Mouse (Mus musculus): Measurements from ENCODE around the gene Wdr5. TPM values are rescaled to one million over a fixed set of nuclear protein-coding genes. Genes with fewer than 3 reads are reported as not detected.
"Not testable (repeated sequence)": the region's sequence is repeated elsewhere in the genome, so short reads cannot be mapped to it uniquely, and the experiment has no call there.

The Wdr5 gene
- polyA plus RNA-seq, 1 experiment from 2014 or later, result 58.3 TPM

DNA sequence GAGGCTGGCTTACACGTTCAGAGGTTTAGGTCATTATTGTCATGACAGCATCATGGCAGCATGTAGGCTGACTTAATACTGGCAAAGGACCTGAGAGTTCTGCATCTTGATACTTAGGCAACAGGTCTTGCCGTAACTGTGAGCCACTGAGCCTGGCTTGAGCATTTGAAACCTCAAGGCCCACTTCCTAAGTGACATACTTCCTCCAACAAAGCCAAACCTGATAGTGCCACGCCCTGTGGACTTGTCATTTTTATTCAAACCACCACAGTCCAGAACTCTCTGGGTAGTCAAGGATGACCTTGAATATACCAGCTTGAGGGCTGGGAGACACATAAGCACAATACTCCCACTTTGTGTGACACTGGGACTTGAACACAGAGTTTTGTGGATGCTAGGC, 2.0 kb upstream of the Wdr5 start:
- ATAC-seq (replicated peaks; ENCODE audit: low FRiP score, low TSS enrichment, low read depth), result no peak
- no peak for DNase-seq (ENCODE audit: low spot score)
- peaks cover 21% of the 10 kb centered on the region for H3K4me1 ChIP-seq (replicated peaks; ENCODE audit: control insufficient read depth, insufficient read depth, low read length)
- H3K4me3 ChIP-seq (ENCODE audit: low read depth, low read length), result no peak overlapping the region
- peaks cover 4% of the 10 kb centered on the region; the same call in 1 of the 2 replicates for H3K9me3 ChIP-seq (ENCODE audit: control insufficient read depth, low read length)
- no peaks in the 10 kb centered on the region for H3K27me3 ChIP-seq (replicated peaks; ENCODE audit: control insufficient read depth, insufficient read depth, low read length)
- H3K4me2 ChIP-seq (ENCODE audit: low read length), result no peak overlapping the region
- no peak overlapping the region for H3K9ac ChIP-seq (ENCODE audit: low read length)
- WGBS, result 97% methylated on average over 3 of the region's 3 CpGs
- no peaks in the 10 kb centered on the region for H3K36me3 ChIP-seq (ENCODE audit: control insufficient read depth, insufficient read depth, low read length)
- no peak overlapping the region for H3K27ac ChIP-seq (ENCODE audit: low read depth)

DNA sequence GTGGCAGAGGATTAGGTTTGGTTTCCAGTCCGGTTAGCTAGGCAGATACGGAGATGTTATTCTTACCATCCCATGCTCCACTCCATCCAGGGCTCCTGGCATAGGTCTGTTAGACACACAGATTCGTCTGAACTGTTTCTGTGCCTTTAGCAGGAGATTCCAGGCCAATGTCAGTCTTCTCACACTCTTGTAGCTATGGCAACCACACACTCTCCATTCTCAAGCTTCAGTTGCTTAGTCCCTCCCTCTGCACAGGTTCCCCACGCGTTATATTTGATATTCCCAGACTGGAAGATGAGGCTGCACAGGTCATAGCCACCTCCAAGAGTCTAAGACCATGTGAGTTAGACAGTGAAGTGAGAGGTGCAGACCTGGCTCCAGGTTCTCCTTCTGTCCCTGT, 1.1 kb upstream of the Wdr5 start:
- no peak for DNase-seq (ENCODE audit: low spot score)
- peak overlapping the region; percentile 99 for H3K4me2 ChIP-seq (ENCODE audit: low read length)
- ATAC-seq (replicated peaks; ENCODE audit: low FRiP score, low TSS enrichment, low read depth), result no peak
- 64% methylated on average over 5 of the region's 5 CpGs for WGBS
- peaks cover 21% of the 10 kb centered on the region for H3K4me1 ChIP-seq (replicated peaks; ENCODE audit: control insufficient read depth, insufficient read depth, low read length)
- no peaks in the 10 kb centered on the region for H3K27me3 ChIP-seq (replicated peaks; ENCODE audit: control insufficient read depth, insufficient read depth, low read length)
- peaks cover 8% of the 10 kb centered on the region for H3K36me3 ChIP-seq (ENCODE audit: control insufficient read depth, insufficient read depth, low read length)
- H3K27ac ChIP-seq (ENCODE audit: low read depth), result peak overlapping the region; percentile 85
- peak overlapping the region; percentile 93 for H3K4me3 ChIP-seq (ENCODE audit: low read depth, low read length)
- H3K9me3 ChIP-seq (ENCODE audit: control insufficient read depth, low read length), result peaks cover 4% of the 10 kb centered on the region; the same call in 1 of the 2 replicates
- peak overlapping the region; percentile 87 for H3K9ac ChIP-seq (ENCODE audit: low read length)

DNA sequence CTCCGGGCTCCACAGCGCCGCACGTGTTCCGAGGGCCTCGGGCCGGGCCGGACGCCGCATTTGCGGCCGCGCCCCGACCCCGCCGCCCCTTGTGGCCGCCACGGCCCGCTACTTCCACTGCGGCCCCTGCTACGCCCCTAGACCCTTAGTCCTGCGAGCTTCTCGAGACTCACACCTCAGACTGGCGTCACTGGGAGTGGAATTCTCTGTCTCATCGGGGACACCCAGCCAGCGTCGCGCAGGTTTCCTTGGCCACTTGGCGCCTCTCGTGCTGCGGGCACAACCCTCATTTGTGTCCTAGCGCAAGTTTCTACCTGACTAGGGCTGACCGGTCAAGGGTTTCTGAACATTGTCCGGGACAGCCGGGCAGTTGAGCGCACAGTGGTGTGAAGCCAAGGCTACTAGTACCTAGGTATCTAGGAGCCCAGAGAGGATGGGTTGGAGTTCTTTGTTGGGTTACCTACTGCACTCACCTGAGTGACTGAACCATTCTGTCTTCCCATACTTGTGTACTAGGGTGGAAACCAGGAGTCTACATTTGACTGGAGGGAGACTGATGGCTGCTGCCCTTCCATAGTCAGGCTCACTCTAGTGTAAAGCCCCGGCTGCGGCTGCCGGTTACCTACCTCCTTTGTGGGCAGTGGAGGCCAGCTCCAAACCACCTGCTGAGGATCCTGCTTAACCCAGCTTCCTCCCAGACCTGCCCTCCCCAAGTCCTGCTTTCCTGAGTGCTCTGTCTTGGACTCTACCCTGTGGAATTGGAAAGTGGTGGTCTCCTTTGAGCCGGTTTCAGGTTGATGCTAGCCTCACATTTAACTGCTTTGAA, 597 bp downstream of the Wdr5 start:
- under 1% methylated on average over 35 of the region's 40 CpGs for WGBS
- peak overlapping the region; percentile 85 for H3K27ac ChIP-seq (ENCODE audit: low read depth)
- peak overlapping the region; percentile 99 for H3K4me2 ChIP-seq (ENCODE audit: low read length)
- H3K36me3 ChIP-seq (ENCODE audit: control insufficient read depth, insufficient read depth, low read length), result peaks cover 25% of the 10 kb centered on the region
- H3K9me3 ChIP-seq (ENCODE audit: control insufficient read depth, low read length), result peaks cover 4% of the 10 kb centered on the region; the same call in 1 of the 2 replicates
- peaks cover 21% of the 10 kb centered on the region for H3K4me1 ChIP-seq (replicated peaks; ENCODE audit: control insufficient read depth, insufficient read depth, low read length)
- peak overlapping the region; percentile 87 for H3K9ac ChIP-seq (ENCODE audit: low read length)
- DNase-seq (ENCODE audit: low spot score) (peak; percentile 56), ATAC-seq (replicated peaks; ENCODE audit: low FRiP score, low TSS enrichment, low read depth) (peak; percentile 62)
- H3K4me3 ChIP-seq (ENCODE audit: low read depth, low read length), result peak overlapping the region; percentile 93
- H3K27me3 ChIP-seq (replicated peaks; ENCODE audit: control insufficient read depth, insufficient read depth, low read length), result no peaks in the 10 kb centered on the region

DNA sequence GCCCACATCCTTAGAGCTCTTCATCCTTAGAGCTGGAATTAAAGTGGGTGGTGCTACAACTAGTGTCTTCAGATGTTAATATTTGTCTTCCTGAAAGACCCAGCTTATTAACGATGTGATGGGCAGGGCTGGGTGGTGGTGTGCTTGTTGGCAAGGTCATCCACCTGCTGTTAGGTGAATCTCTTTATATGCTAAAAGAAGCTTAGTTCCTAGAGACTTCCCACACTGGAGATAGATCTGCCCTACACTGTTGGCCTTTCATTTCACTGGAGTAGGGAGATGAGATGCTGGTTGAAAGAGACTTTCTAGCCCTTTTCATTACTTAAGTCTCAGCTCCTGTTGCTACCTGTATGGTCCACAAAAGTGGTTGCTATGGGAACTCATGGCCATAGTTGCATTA, 1.3 kb downstream of the Wdr5 start:
- Histone ChIP-seq H3K36me3 (ENCODE audit: control insufficient read depth, insufficient read depth, low read length) (peaks cover 32% of the 10 kb centered on the region), H3K4me1 (replicated peaks; ENCODE audit: control insufficient read depth, insufficient read depth, low read length) (peaks cover 21% of the 10 kb centered on the region), H3K4me3 (ENCODE audit: low read depth, low read length) (peak overlapping the region; percentile 93), H3K27ac (ENCODE audit: low read depth) (no peak overlapping the region), H3K9me3 (ENCODE audit: control insufficient read depth, low read length) (peaks cover 4% of the 10 kb centered on the region; the same call in 1 of the 2 replicates), H3K27me3 (replicated peaks; ENCODE audit: control insufficient read depth, insufficient read depth, low read length) (no peaks in the 10 kb centered on the region), H3K4me2 (ENCODE audit: low read length) (peak overlapping the region; percentile 99), H3K9ac (ENCODE audit: low read length) (peak overlapping the region; percentile 87)
- 13% methylated on average over 1 of the region's 1 CpGs for WGBS
- no peak for DNase-seq (ENCODE audit: low spot score)
- no peak for ATAC-seq (replicated peaks; ENCODE audit: low FRiP score, low TSS enrichment, low read depth)

DNA sequence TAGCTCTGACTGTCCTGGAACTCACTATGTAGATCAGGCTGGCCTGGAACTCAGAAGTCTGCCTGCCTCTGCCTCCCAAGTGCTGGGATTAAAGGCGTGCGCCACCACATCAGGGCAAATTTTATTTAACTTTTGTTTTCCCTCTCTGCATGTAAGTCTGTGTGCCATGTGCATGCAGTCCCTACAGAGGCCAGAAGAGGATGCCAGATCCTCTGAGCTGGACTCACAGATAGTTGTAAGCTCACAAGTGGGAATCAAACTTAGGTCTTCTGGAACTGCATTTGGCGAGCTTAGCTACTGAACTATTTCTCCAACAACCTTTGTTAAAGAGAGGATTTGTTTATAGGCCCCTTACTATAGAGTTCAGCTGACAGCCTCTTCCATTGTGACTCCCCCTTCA, 3.3 kb downstream of the Wdr5 start:
- no peaks in the 10 kb centered on the region for H3K27me3 ChIP-seq (replicated peaks; ENCODE audit: control insufficient read depth, insufficient read depth, low read length)
- 93% methylated on average over 3 of the region's 3 CpGs for WGBS
- no peaks in the 10 kb centered on the region for H3K9me3 ChIP-seq (ENCODE audit: control insufficient read depth, low read length)
- DNase-seq (ENCODE audit: low spot score) (no peak), ATAC-seq (replicated peaks; ENCODE audit: low FRiP score, low TSS enrichment, low read depth) (no peak)
- H3K4me2 ChIP-seq (ENCODE audit: low read length), result no peak overlapping the region
- peaks cover 21% of the 10 kb centered on the region for H3K4me1 ChIP-seq (replicated peaks; ENCODE audit: control insufficient read depth, insufficient read depth, low read length)
- H3K27ac ChIP-seq (ENCODE audit: low read depth), result no peak overlapping the region
- peaks cover 50% of the 10 kb centered on the region for H3K36me3 ChIP-seq (ENCODE audit: control insufficient read depth, insufficient read depth, low read length)
- H3K4me3 ChIP-seq (ENCODE audit: low read depth, low read length), result no peak overlapping the region
- H3K9ac ChIP-seq (ENCODE audit: low read length), result no peak overlapping the region

DNA sequence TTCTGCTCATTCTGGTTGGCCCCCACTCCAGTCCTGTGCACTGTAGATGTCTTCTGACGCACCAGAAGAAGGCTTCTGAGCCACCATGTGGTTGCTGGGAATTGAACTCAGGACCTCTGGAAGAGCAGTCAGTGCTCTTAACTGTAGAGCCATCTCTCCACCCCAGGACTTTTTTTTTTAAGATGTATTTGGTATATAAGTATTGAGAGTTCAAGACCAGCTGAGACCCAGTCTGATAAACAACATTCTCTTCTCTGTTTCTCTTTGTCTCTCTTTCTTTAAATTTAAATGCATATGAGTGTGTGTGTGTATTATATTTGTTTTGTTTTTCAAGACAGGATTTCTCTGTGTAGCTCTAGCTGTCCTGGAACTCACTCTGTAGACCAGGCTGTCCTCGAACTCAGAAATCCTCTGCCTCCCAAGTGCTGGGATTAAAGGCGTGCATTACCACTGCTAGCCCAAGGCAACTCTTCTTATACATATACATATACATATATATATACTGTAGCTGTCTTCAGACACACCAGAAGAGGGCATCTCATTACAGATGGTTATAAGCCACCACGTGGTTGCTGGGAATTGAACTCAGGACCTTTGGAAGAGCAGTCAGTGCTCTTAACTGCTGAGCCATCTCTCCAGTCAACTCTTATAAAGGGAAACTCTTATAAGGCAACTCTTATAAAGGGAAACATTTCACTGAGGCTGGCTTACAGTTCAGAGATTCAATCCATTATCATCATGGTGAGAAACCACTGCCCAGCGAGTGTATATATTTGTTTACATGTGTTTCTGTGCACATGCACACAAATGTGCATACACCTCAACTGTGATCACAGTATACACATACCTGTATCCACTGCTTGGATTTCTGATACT, 23.7 kb downstream of the Wdr5 start:
- ATAC-seq (replicated peaks; ENCODE audit: low FRiP score, low TSS enrichment, low read depth); H3K4me1 ChIP-seq (replicated peaks; ENCODE audit: control insufficient read depth, insufficient read depth, low read length); H3K9ac ChIP-seq (ENCODE audit: low read length); H3K27me3 ChIP-seq (replicated peaks; ENCODE audit: control insufficient read depth, insufficient read depth, low read length); H3K9me3 ChIP-seq (ENCODE audit: control insufficient read depth, low read length); DNase-seq (ENCODE audit: low spot score): not testable (repeated sequence)
- whole genome bisulfite sequencing, result 67% methylated on average over 5 of the region's 5 CpGs
- Histone ChIP-seq H3K36me3 (ENCODE audit: control insufficient read depth, insufficient read depth, low read length) (peaks cover 32% of the 10 kb centered on the region), H3K4me2 (ENCODE audit: low read length) (peak overlapping the region; percentile 86; the same call in 1 of the 2 replicates), H3K4me3 (ENCODE audit: low read depth, low read length) (0 out of 2 replicates have a peak overlapping the region, but pooled peaks have one; percentile 46), H3K27ac (ENCODE audit: low read depth) (peak overlapping the region; percentile 89)

DNA sequence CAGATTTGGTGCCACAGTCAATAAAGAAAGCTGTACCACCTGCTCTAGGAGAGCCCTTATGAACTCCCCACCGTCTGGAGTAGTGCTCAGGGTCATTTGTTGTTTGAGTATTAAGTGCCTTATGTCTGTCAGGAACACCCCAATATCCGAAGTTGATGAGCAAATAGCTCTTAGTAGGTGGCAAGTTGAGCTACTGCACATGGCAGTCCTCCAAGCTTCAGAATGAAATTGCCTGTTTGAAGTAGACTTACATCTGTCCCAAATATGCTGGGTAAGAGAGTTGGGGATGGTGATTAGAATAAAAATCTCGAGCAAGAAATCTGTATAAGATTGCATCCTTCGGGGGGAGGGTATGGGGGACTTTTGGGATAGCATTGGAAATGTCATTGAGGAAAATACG, 24.4 kb downstream of the Wdr5 start:
- 19% methylated on average over 5 of the region's 5 CpGs for WGBS
- Histone ChIP-seq H3K9me3 (ENCODE audit: control insufficient read depth, low read length) (no peaks in the 10 kb centered on the region), H3K4me2 (ENCODE audit: low read length) (peak overlapping the region; percentile 86), H3K36me3 (ENCODE audit: control insufficient read depth, insufficient read depth, low read length) (peaks cover 26% of the 10 kb centered on the region), H3K4me3 (ENCODE audit: low read depth, low read length) (peak overlapping the region; percentile 46; the same call in 1 of the 2 replicates), H3K9ac (ENCODE audit: low read length) (no peak overlapping the region), H3K27ac (ENCODE audit: low read depth) (peak overlapping the region; percentile 89), H3K27me3 (replicated peaks; ENCODE audit: control insufficient read depth, insufficient read depth, low read length) (no peaks in the 10 kb centered on the region), H3K4me1 (replicated peaks; ENCODE audit: control insufficient read depth, insufficient read depth, low read length) (peaks cover 8% of the 10 kb centered on the region; the same call in 1 of the 2 replicates)
- ATAC-seq (replicated peaks; ENCODE audit: low FRiP score, low TSS enrichment, low read depth) (0 out of 2 replicates have a peak, but pooled peaks have one; percentile 6), DNase-seq (ENCODE audit: low spot score) (no peak)

DNA sequence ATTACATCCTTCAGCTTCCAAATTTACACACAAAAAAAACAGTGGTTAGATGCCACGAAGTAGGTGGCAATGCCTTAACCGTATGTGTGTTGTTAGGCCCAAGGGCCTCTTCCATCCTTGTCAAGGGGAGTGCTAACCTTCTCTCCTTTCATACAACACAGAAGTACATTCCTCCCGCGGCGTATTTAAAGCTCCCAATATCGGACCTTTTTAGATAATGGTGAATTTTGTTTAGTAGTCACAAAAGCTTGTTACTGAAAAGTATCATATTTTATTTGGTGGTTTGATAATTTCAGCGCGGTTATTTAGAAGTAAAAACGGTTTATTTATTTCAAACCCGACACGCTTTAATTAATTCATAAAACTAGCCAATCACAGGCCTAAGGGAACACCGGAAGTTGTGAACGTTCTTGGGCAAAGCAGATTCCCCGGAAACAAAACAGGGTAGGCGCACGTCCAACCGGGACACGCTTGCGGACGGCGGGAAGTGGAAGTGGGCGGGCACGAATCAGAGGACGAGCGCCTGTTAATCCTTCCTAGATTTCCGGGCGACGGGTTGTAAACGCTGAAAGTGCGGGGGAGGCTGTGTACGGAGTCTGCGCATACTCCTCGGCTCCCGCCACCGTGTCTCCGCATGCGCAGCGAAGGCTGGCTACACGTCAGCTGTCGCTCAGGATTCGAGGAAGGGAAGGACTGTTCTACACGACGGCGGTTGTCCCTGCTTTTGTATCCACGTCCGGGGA, 25.0 kb downstream of the Wdr5 start:
- H3K36me3 ChIP-seq (ENCODE audit: control insufficient read depth, insufficient read depth, low read length), result peaks cover 20% of the 10 kb centered on the region
- DNase-seq (ENCODE audit: low spot score) (peak; percentile 94), ATAC-seq (replicated peaks; ENCODE audit: low FRiP score, low TSS enrichment, low read depth) (peak; percentile 98)
- peak overlapping the region; percentile 46 for H3K4me3 ChIP-seq (ENCODE audit: low read depth, low read length)
- H3K9ac ChIP-seq (ENCODE audit: low read length), result peak overlapping the region; percentile 67
- H3K27me3 ChIP-seq (replicated peaks; ENCODE audit: control insufficient read depth, insufficient read depth, low read length), result no peaks in the 10 kb centered on the region
- H3K27ac ChIP-seq (ENCODE audit: low read depth), result peak overlapping the region; percentile 89
- under 1% methylated on average over 46 of the region's 46 CpGs for WGBS
- no peaks in the 10 kb centered on the region for H3K9me3 ChIP-seq (ENCODE audit: control insufficient read depth, low read length)
- H3K4me2 ChIP-seq (ENCODE audit: low read length), result peak overlapping the region; percentile 86
- H3K4me1 ChIP-seq (replicated peaks; ENCODE audit: control insufficient read depth, insufficient read depth, low read length), result peaks cover 8% of the 10 kb centered on the region; the same call in 1 of the 2 replicates

Data from intestine, embryonic 14.5 days (tissue).